Mouse (Mus musculus): ENCODE results near the gene Cdh23.

The Cdh23 gene

GRCm38 (mm10) chr10:60400507-60401295 lies 295.6 kb downstream of the Cdh23 start:
- no peak for DNase-seq (ENCODE audit: extremely low spot score, low spot score)

GRCm38 (mm10) chr10:60399449-60399848 lies 296.8 kb downstream of the Cdh23 start, which contains the start of gene Gm17455:
Gm17455 (plus strand) TSS chr10:60399726.
- DNase-seq (ENCODE audit: extremely low spot score, low spot score): no peak

- no peak for DNase-seq (ENCODE audit: extremely low spot score, low spot score)
Observed at GRCm38 (mm10) chr10:60398051-60398814, 298.1 kb downstream of the Cdh23 start.

- no peak for DNase-seq (ENCODE audit: extremely low spot score, low spot score)
Observed at GRCm38 (mm10) chr10:60395605-60396004, 300.7 kb downstream of the Cdh23 start.

GRCm38 (mm10) chr10:60394936-60395335 lies 301.4 kb downstream of the Cdh23 start:
- DNase-seq (ENCODE audit: extremely low spot score, low spot score): no peak

GRCm38 (mm10) chr10:60391661-60392060 lies 304.6 kb downstream of the Cdh23 start:
- DNase-seq (ENCODE audit: extremely low spot score, low spot score): no peak

- no peak for DNase-seq (ENCODE audit: extremely low spot score, low spot score)
Observed at GRCm38 (mm10) chr10:60390904-60391420, 305.3 kb downstream of the Cdh23 start.

- no peak for DNase-seq (ENCODE audit: extremely low spot score, low spot score)
Observed at GRCm38 (mm10) chr10:60390177-60390903, 305.9 kb downstream of the Cdh23 start.

GRCm38 (mm10) chr10:60389447-60389865 lies 306.8 kb downstream of the Cdh23 start:
- DNase-seq (ENCODE audit: extremely low spot score, low spot score): no peak

GRCm38 (mm10) chr10:60388332-60388731 lies 308.0 kb downstream of the Cdh23 start:
- DNase-seq (ENCODE audit: extremely low spot score, low spot score): no peak

- DNase-seq (ENCODE audit: extremely low spot score, low spot score): no peak
Observed at GRCm38 (mm10) chr10:60381142-60381925, 315.0 kb downstream of the Cdh23 start.

GRCm38 (mm10) chr10:60380229-60380628 lies 316.1 kb downstream of the Cdh23 start:
- no peak for DNase-seq (ENCODE audit: extremely low spot score, low spot score)

GRCm38 (mm10) chr10:60379419-60379957 lies 316.8 kb downstream of the Cdh23 start:
- DNase-seq (ENCODE audit: extremely low spot score, low spot score): no peak

- no peak for DNase-seq (ENCODE audit: extremely low spot score, low spot score)
Observed at GRCm38 (mm10) chr10:60376704-60377103, 319.6 kb downstream of the Cdh23 start.

- peak; percentile 27 for DNase-seq (ENCODE audit: extremely low spot score, low spot score)
Observed at GRCm38 (mm10) chr10:60373937-60374578, 322.2 kb downstream of the Cdh23 start.

GRCm38 (mm10) chr10:60373543-60373936 lies 322.8 kb downstream of the Cdh23 start:
- no peak for DNase-seq (ENCODE audit: extremely low spot score, low spot score)

GRCm38 (mm10) chr10:60371596-60372386 lies 324.5 kb downstream of the Cdh23 start:
- DNase-seq (ENCODE audit: extremely low spot score, low spot score): no peak

- no peak for DNase-seq (ENCODE audit: extremely low spot score, low spot score)
Observed at GRCm38 (mm10) chr10:60370601-60371061, 325.7 kb downstream of the Cdh23 start.

- DNase-seq (ENCODE audit: extremely low spot score, low spot score): no peak
Observed at GRCm38 (mm10) chr10:60370098-60370497, 326.2 kb downstream of the Cdh23 start.

Data from neural tube, embryonic 10.5 days (tissue).